Mouse (Mus musculus) NIH3T3 (cell line): ENCODE measurements at regions not wholly inside any gene's neighbourhood (a gene's known extent, or its start where the extent isn't known, plus 50 kb on each side); places are given as distances from the start of the nearest gene placed in this dataset.

Experiments
- DNase-seq: peaks from one replicate; pipeline ENCODE4 v3.0.0-alpha.2; 2012; ENCODE audit warnings: low read depth

DNA sequence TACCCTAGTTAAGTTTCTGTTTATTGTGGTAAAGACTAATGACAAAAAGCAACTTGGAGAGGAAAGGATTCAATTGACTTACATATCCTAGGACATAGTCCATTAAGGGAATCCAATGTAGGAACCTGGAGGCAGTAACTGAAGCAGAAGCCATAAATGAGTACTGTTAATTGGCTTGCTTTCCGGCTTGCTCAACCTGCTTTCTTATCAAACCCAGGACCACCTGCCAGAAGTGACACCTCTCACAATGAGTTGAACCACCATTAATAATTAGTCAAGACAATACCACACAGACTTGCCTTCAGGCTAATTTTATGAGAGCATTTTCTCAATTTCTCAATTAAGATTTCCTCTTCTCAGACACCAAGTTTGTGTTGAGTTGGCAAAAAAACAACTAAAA is 148.8 kb downstream of the Ccser2 start:
- DNase-seq, result no peak

DNA sequence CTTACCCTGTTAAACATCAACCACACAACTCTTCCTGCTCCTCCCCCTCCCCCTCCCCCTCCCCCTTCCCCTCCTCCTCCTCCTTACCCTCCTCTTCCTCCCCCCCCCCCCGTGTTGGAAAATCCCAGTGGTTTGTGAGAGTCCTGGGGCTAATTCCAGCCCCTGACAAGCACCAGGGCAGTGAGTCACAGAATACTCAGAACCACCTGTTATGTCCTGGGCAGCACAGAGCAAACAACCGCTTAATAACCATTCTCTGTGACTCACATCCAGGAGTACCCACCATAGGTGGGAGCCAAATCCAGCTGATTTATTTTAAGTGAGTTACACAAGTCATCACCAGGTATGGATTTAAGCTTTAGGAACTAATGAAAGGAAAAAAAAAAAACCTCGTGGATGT is 166.2 kb downstream of the Ccser2 start:
- DNase-seq, result peak; percentile 40

DNA sequence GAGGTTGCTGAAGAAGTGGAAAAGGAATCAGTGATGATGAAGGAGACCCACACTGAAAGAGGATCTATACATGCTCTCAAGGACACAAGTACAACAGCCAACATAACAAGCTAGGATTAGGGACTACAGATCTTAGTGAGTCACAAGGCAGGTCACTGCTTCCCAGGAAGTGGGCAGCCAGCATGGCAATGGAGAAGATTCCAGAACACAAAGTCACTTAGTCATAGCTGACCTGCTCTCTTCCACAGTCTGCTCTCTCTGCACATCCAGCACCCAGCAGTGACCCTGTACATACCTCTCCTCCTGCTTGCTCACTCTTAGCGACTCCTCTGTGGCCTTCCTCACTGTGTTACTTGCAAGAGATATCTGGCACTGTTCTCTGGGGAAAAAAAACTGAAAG is 168.8 kb downstream of the Ccser2 start:
- peak; percentile 8 for DNase-seq

DNA sequence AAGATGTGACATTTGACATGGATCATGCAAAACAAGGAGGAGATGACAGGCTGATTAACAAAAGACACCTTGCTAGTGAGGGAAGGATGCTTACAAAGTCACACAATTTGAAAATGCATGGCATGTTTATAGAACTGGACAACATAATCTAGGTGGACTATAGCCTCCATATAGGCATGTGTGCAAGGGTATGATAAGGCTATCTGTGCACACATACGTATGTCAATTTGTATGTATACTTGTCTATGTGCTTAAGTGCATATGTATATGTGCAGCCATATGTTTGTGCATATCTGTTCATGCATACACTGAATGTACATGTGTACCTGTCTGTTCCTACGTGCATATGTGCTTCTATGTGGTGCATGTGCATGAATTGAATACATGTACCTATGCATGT is 186.7 kb downstream of the Ccser2 start:
- DNase-seq, result no peak

DNA sequence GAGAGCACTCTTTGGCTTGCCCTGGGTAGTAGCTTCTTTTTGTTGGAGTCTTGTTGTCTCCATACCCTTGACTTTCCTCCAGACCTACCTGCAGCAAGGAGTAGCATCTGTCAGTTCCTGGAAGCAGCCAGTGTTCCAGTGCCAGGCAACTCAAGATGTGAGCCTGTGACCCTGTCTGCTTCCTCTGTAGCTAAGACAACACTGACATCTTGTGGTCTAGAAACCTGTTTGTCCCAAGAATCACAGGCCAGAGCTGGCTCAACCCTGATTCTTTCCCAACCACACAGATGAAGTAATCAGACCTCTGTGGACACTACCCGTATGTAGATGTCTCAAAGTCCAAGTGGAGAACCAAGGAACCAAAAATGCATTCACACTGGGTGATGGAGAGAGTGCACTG is 189.6 kb downstream of the Ccser2 start:
- peak; percentile 9 for DNase-seq

DNA sequence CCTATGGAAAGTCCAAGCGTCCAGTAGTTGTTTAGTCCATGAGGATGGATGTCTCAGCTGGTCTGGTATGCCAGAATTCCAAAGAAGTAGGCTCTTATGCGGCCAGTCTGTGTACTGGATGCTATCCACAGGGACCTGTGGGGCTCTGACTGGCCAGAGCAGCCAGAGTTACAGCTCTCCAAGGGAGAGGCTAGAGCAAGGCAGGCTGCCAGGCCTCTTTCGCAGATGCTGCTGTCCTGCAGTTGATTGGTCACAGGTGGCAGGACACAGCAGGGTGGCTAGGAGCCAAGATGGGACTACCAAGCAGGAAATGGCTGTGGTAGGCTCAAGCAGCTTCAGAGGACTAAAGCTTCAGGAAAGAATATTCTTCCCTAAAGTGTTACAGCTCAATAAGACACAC is 194.2 kb downstream of the Ccser2 start:
- DNase-seq, result peak; percentile 10

DNA sequence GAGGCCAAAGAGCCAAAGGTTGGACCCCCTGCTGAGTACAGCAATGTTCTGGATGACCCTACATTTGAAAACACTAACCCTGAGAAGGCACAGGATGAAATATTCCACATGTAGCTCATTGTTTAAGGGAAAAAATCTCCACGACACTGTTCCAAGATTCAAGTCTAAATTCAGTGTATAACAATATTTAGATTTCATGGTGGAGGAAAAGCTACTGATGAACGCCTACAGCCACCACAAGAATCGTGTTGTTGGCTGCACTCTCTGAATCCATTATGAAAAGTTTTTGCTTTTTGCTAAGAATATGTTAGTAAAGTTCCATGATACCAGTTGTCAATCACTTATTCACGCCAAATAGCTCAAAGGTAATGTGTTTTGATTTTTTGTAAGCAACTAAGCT is 204.2 kb downstream of the Ccser2 start:
- no peak for DNase-seq

DNA sequence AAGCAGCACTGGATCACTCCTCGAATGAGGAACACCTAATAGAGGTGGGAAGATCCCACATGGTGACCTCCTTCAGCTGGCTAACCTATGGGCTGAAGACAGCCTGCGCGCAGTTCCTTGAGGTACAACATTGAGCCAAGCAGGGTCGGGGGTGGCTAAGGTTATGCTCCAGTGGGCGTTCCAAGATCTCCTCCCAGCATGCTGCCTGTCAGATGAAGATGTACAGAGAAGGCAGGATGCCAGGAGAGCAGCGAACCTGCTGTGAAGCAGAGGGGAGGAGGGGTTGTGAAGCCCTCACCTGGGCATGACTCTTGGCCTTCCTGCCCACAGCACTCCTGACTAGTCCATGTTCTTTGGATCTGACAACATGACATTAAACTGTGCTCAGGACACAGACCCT is 212.5 kb downstream of the Ccser2 start:
- no peak for DNase-seq

DNA sequence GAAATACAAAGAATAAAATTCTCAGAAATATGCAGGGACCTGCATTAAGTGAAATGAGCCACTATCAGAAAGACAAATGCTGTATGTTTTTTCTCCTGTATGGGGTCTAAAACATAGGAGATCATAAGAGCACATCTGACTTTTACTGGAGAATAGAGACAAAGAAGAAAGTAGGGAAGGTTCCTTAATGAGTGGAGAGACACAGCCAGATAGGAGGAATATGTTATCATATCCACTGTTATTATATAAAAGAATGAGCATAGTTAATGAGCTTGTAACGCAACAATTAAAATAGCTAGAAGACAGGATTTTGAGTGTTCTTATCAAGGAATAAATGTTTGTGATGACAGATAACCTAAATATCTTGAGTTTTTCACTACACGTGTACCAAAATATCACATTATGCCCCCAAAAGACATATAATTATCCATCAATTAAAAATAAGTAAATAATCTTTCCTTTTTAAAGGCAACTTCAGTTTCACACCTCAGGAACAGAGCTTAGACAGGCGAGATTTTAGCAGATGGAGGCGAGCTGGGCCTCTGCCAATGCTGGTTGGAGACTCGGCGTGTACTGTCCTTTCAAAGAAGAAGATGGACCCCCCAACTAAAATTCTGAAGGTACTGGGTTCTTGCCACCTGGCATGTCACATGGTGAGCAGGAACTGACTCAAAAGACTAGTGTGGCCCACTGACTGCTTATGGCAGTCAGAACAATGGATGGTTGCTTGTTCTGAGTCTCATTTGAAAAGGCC is 220.3 kb downstream of the Ccser2 start:
- no peak for DNase-seq

DNA sequence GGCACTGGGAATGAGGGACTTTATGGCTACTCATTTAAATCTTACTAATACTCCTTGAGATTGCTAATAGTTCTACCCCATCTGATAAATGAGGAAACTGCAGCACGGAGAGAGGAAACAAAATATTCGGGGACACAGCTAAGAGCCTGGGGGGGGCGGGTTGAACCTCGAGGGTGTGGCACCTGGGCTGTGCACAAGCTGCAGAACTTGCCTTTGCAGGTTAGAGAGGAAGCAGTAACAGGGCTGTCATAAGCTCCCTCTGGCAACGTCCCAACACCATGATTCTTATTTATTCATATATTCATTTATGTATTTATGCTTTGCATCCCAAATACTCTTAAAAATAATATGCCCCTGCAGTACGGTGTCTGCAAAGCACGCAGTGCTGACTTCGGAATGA is 237.5 kb downstream of the Ccser2 start:
- no peak for DNase-seq

DNA sequence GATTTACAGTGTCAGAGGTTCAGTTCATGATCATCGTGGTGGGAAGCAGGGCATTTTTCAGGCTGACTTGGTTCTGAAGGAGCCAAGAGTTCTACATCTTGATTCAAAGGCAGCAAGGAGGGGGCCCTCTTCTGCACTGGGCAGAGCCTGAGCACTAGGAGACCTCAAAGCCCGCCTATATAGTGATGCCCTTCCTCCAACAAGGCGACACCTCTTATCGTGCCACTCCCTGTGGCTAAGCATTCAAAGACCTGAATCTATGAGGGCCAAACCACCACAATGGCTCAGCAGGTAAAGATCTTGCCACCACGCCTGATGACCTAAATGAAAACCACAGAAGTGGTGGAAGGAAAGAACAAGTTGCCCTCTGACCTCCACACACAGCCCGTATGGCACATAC is 242.5 kb downstream of the Ccser2 start:
- no peak for DNase-seq

DNA sequence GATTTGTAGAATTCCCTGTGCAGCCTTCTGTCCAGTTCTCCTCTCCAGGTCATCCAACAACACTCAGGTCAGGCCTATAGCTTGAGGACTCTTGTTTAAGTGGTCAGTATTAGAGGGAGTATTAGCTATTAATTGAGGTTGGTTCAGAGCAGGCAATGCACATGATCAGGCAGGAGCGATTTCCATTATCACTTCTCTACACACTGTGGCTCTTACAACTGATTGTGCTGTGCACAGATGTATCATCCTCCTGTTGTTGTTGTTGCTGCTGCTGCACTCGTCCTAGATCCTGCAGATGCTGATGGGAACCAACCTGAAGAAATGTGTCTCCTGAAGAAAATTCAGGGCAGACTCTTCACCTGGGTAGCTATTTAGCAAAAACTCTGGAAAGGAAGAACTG is 252.9 kb downstream of the Ccser2 start:
- no peak for DNase-seq

DNA sequence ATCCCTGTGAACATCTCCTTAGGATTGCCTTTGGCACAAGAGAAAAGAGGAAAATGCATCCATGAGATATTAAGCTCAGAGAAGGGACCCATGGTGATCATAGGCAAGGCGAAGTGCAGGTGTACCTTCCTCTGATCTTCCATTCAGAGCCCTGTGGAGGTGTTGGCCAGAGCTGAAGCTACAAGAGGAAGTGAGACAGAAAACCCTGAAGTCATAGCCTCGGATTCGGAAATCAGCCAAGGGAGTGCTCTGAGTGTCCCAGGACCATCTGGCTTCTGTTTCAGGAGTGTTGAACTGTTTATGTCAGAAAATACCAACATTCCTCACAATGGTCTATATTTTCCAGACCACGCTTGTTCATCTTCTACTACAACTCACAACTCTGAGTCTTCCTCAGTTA is 271.6 kb downstream of the Ccser2 start:
- DNase-seq, result no peak

DNA sequence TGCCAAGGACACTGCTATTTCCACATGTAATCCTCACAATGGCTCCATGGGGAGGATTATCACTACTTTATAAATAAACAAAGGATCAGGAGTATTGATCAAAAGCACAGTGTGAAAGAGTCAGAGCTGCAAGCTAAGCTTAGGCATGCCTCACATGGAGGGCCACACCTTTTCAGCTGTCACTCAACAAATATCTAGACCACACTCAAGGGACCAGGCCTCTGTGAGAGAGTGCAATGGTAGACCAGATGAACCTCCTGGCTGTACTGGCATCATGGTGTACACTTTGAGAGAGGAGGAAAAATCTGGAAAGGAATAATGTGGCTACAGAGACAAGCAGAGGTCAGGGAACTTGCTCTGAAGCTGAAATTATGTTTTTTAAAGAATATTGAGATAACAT is 276.6 kb downstream of the Ccser2 start:
- no peak for DNase-seq

DNA sequence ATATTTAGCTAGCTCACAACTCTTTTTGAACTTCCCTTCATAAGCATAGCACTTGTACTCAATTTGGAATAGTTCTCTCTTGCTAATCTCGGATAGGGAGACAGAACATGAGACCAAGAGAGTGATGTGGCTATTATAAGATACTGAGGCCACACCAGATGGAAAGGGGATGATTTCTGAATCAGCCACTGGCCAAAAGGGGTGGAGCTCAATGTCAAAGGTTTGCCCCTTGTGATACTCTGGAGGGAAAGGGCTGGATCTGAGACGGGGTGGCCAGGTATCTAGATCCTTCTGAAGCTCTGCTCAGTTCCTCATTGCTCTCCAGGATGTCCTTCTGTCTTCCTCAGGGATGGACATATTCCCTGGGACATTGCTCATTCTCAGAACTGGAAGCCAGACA is 277.6 kb downstream of the Ccser2 start:
- no peak for DNase-seq

DNA sequence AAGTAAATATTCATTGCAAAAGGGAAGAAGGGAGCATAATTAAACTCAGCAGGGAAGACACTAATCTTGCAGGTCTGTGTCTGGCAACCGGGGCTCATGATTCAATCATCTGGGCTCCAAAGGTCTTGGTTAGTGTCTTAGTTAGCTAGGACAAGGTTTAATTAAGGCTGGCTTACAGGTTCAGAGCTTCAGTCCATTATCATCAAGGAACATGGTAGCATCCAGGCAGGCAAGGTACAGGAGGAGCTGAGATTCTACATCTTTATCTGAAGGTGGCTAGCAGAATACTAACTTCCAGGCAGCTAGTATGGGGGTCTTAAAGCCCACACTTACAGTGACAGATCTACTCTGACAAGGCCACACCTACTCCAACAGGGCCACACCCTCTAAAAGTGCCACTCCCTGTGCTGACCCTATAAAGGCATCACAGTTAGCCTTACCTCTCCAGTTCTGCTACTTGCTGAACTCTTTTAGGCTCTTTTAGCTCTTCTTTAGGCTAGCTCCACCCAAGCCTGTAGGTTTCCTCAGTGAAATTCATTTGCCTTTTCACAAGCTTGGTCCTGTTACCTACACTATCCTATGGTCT is 309.8 kb downstream of the Ccser2 start:
- DNase-seq, result no peak

DNA sequence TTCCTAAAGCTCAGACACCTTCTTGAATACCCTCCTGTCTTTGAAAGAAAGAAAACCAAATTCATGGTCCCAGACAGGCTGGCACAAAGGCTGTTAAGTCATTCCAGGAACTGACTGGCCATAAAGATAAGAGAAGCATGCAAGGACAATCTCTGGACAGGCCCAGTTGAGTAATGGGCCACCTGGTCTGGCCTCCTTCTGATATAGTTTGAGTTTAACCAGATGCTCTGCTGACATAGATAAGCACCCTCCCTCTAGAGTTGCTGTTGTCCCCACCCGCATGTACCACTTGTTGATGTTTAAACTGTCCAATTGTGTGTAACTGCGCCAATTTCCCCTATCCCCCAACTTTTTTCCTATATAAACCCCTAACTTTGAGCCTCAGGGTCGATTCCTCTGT is 310.4 kb downstream of the Ccser2 start:
- DNase-seq, result no peak

DNA sequence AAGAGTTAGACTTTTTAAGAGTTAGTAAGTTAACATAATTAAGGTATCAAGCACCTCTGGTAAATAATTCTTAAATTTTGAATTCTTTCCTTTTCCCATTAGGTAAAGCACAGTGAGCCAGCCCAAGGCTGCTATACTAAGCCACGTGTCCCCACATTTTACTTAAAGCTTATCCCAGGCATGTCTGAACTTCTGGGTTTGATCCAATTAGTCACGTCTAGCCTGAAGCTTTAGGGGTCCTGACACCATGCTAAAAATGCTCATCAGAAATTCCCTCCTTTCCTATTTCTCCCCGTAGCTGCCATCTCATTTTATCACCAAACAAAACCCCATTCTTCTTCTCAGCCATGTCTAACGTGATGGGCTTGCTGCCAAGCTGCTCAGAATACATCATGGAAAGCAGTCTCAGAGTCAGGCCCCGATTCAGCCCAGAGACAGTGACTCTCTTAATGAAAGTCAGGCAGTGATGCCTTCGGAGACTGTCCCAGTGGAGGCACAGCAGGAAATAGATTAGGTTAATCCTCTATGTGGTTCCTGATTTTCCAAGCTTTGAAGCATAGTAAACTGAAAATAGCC is 315.5 kb downstream of the Ccser2 start:
- DNase-seq, result no peak

DNA sequence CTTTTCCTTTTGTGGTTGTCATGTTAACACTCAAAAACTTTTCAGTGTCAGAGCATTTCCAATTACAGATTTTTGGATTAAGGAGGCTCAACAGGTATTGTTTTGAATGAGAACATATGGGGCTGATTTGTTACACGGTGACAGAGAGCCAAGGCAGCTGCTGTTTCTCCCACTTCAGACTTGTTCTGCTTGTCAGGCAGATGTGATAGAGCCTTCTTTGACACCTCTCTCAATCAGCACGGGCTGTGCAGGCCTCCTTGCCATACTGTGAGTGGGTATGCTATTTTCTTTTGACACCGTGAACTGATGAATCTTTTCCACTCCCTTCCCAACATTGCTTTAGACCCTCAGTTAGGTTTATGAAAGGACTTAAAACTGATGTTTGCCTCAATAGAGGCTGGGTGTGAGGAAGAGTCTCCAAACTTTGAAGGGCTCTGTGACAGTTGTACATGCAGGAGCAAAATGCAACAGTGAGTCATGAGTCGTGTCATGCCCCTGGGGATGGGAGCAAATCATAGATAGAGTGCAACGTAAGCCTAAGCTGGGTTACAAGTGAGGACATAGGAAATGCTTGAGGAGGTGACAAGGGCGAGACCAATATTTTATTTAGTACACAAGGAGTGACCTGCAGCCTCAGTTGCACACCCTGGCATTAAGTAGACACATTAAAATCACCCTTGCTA is 317.4 kb downstream of the Ccser2 start:
- no peak for DNase-seq

DNA sequence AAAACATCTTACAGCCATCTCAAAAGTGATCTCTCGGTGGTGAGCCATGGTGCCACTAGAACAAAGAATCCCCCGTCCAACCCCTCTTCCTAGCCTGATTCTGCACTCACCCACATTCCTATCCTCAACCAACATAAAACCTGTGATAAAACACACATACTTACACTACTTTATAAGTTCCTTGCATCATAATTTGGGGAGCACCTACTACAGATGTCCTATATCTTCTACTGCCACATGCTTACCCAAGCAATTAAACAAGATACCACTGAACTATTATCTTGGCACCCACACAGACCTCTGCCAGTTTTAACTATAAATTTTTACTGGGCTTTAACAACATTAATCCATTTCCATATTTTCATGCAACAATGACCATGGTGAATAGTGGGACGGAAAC is 321.9 kb downstream of the Ccser2 start:
- DNase-seq, result no peak

DNA sequence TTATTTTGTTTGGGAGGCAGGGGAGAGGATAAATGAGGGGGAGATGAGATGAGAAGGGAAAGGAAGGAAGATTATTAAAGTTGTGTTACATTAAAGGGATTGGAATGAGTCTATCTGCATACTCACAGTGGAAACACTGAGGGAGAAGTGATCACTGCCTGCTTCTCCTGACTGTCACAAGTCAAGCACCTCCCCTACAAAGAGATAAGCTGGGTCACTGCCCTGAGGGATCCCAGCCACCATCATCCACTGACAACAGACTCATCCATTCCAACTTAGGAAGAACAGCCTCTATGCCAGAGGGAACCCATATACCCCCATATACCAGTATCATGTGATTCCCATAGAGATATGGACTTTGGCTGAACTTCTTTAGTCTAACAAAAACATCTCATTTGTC is 322.3 kb downstream of the Ccser2 start:
- no peak for DNase-seq

DNA sequence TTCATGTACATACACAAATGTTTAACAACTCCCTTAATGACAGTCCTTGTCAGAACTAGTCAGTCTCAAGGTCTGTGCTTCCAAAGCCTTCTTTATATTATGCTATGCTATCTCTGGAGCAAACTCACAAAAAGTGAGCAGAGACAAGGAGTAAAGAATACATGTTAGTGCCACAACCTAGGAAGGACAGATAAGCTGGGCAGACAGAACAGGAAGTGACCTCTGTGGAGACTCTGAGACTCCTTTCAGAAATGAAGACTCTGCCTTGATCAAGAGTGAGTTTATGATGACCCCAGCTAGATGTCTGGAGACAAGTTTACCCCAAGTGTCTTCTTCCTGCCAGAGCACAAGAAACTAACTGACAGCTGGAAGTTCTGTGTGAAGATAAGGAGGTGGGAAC is 343.8 kb downstream of the Ccser2 start:
- DNase-seq, result no peak

DNA sequence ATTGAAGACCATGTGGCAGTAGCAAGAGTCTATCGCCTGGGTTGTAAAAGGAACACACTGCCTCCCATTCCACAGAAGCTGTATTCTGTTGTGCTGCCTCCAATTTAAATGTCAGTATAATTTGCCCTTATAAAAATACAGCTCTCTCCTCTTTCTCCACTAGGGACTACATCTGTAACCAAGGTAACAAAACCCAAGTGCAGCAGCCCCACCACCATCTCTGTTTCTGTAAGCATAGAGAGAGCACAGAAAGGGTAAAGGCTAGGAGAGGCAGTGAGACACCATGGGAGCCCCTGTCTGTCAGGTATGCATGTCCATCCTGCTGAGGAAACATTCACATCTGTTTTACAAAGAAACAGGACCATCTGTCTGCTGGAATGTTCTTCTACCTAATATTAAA is 344.4 kb downstream of the Ccser2 start:
- DNase-seq, result no peak
